Mouse (Mus musculus): ENCODE results near the gene Ube2d3.

GRCm38 (mm10) chr3:135403856-135404255, 34.1 kb upstream of the Ube2d3 start:
- TF ChIP-seq POLR2A (IDR thresholded peaks at IDR 0.05; ENCODE audit: insufficient read length, low read depth) (no peak), MYOG (IDR thresholded peaks at IDR 0.05; ENCODE audit: control insufficient read depth in 1 of 3, insufficient read depth in 1 of 3, insufficient read length in 2 of 3, low read depth in 2 of 3) (no peak), MAX (IDR thresholded peaks at IDR 0.05; ENCODE audit: low read depth) (no peak), USF1 (IDR thresholded peaks at IDR 0.05; ENCODE audit: low read depth) (no peak), SRF (IDR thresholded peaks at IDR 0.05; ENCODE audit: control insufficient read depth, insufficient read length, low read depth) (no peak), TCF12 (IDR thresholded peaks at IDR 0.05; ENCODE audit: insufficient read depth, poor library complexity, severe bottlenecking) (no peak), TCF3 (IDR thresholded peaks at IDR 0.05; ENCODE audit: insufficient read length, low read depth) (no peak), CEBPB (IDR thresholded peaks at IDR 0.05; ENCODE audit: insufficient read depth, poor library complexity, severe bottlenecking) (no peak)

All from myocyte (in vitro differentiated cells).